Mouse (Mus musculus): ENCODE data around the gene Dhdds.

Dhdds gene

GRCm38 (mm10) chr4:133943791-133944190 lies 56.9 kb downstream of the Dhdds start:
- no peak for DNase-seq

DNA sequence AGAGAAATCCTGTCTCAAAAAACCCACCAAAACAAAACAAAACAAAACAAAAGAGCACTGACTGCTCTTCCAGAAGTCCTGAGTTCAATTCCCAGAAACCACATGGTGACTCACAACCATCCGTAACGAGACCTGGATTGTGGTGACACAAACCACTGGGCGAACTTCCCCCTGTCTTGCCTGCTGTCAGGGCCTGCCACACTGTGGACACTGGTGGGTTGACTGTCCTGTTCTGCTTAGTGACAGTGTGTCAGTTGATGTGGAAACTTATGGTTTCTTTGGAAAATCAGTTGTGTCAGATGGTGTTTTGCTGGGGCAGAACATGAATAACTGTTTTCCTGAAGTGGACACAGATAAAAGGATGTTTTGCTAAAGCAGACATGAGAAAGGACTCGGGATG lies 58.0 kb downstream of the Dhdds start:
- DNase-seq = no peak

DNA sequence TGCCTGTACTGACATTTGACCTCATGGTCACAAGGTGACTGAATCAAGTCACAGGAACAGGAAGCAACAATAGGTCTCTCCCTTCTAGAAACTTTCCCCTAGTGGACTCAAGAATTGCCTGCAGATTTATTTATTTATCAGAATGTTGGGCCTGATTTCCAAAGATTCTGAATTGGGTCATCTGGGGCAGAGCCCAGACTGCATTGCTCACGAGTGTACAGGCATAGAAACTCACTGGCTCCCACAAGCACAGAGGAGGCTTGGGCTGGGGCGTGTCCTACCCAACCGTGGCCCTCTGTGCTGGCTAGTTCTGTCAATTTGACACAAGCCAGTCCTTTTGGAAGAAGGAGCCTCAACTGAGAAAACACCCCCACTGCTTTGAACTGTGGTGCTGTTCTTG lies 59.1 kb downstream of the Dhdds start:
- no peak for DNase-seq

DNA sequence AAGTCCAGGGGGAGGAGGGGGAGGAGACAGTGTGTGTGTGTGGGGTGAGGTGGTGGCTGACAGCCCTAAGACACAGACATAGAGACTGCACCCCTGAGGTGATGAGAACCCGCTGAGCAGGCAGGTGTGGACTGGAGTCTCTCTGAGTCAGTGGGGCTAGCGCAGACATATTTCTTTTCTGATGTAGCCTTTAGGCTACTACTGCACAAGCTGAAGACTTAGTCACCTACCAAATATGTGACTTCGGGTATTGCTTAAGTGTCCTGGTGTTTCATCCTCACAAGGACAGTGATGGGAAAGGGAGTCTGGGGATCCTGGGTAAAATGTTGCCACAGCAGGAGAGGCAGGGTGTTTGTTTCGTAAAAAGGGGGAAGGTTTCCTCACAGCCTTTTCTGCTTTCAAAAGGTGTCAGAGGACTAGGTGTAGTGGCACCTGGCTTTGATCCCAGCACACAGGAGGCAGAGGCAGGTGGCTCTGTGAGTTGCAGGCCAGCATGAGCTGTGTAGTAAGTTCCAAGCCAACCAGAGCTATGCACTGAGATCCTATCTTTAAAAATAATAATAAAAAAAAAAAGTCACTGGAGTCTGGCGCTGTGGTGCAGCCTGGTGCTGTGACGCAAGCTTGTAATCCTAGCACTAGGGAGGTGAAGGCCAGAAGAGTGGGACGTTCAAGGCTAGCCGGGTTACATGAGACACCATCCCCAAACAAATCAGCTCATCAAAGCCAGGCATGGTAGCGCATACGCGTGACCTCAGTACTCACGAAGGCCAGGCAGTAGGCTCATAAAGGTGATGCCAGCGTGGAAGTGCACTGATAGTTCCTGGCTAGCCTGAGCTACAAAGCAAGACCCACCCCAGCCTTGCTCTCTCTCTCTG lies 60.1 kb downstream of the Dhdds start:
- no peak for DNase-seq

DNA sequence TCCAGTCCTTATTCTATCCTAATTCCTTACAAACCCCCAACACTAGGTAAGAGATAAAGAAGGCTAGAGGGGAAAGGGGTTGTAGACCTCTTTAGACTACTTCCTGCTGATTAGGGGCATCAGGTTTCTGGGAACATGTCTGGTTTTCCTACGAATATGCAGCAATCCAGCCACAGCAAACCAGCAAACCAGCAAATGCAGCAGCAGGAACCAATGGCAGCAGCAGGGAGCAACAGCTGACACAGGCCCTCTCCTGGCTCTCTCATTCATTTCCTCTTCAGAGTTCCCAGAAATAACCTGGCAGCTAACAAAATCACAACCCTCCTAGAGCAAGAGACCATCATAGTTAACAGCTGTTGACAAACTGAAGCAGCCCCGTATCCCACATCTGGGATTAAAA lies 62.6 kb downstream of the Dhdds start:
- no peak for DNase-seq

- DNase-seq = no peak
These were observed 68.9 kb downstream of the Dhdds start for GRCm38 (mm10) chr4:133931785-133932184.

DNA sequence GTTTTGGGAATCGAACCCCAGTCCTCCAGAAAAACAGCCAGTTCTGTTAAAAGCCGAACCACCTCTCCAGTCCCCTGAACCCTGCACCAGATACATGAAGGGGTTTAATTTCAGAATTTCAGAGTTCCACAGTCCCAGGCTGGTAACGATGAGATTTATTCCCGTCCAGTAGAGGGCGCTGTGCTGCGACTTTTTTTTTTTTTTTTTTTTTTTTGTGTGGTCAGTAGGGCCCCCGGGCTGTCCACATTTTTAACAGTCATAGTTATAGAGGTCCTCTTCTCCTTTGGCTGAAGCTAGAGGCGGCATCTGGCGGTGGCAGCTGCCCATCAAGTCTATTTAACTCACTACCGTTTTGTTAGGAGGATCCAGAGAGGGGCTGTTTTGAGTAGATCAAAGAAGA lies 69.4 kb downstream of the Dhdds start:
- no peak for DNase-seq

- DNase-seq = no peak
These were observed 71.4 kb downstream of the Dhdds start for GRCm38 (mm10) chr4:133929278-133929670.

GRCm38 (mm10) chr4:133928576-133929277 lies 72.0 kb downstream of the Dhdds start:
- no peak for DNase-seq

DNA sequence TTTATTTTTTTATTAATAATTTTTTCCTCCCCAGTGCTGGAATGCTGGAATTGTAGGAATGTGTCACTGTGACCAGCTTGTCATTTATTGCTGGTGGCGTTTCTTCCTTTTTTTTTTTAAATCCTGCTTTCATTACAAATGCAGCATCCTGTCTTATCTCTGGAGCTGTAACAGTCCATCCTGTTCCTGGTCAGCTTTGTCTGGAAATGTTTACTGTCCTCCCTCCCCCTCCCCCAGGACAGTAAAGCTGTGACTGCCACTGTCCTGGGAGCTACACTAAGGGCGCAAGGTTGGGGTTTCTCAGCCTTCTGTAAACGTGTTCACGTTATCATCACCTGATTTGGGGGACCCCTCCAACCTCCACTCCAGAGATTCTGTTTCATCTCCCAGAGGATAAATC lies 75.5 kb downstream of the Dhdds start:
- DNase-seq = no peak

DNA sequence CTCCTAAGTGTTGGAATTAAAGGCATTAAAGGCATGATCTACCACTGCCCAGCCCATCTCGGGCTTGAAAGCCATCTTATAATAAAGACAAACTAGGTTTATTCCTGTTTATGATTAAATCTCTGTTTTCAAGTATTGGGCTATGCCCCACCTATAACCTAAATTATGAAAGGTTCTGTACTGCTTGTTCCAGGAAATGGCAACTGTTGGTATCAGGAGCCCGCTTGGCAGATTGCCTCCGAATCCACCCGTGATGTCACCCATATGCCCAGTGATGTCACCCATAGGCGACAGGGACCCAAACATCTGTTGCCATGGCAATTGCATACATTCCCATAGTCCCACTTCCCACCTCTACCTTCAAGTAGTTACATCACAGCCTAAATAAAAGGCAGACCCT lies 77.0 kb downstream of the Dhdds start:
- no peak for DNase-seq
